39 mouse cellular contexts compared by ENCODE assay signal in genomic region chr4:141099956-141100355, GRCm38 (mm10). TPM values are rescaled to one million over a fixed set of nuclear protein-coding genes. Genes with fewer than 3 reads are reported as not detected.
"Had no signal": no experiment of that assay in that cellular context is flagged by ENCODE, and none has a peak within 500 bp of the region (broad histone marks: within the 10 kb centered on the region; RNA-seq: fewer than 3 reads in every experiment).

No protein-coding gene starts in this region.

- H3K4me2 ChIP-seq: heart, embryonic 11.5 days; heart, embryonic 12.5 days; heart, embryonic 13.5 days; heart, embryonic 15.5 days; hindbrain, embryonic 12.5 days; hindbrain, embryonic 13.5 days; hindbrain, embryonic 14.5 days; hindbrain, embryonic 15.5 days; intestine, embryonic 15.5 days; kidney, embryonic 15.5 days had no signal

- H3K9me3 ChIP-seq: heart, embryonic 10.5 days; heart, embryonic 12.5 days; heart, embryonic 13.5 days; heart, embryonic 15.5 days; hindbrain, embryonic 10.5 days; hindbrain, embryonic 12.5 days; hindbrain, embryonic 13.5 days; hindbrain, embryonic 15.5 days; intestine, embryonic 15.5 days; kidney, embryonic 15.5 days had no signal

- H3K27ac ChIP-seq: heart, embryonic 10.5 days; heart, embryonic 13.5 days; heart, embryonic 15.5 days; hindbrain, embryonic 10.5 days; hindbrain, embryonic 12.5 days; hindbrain, embryonic 13.5 days; hindbrain, embryonic 14.5 days; hindbrain, embryonic 15.5 days; hindbrain, postnatal 0 days; intestine, embryonic 15.5 days; kidney, embryonic 15.5 days; kidney, postnatal 0 days; layer of hippocampus, adult 2 months; left cerebral cortex, adult 2 months had no signal

- ATAC-seq: hindbrain, embryonic 16.5 days; hindbrain, postnatal 0 days; inflammation-experienced regulatory T-cells, adult 6 months; intestine, embryonic 15.5 days; intestine, embryonic 16.5 days had no signal

- H3K27me3 ChIP-seq: heart, embryonic 15.5 days; hindbrain, embryonic 12.5 days; hindbrain, embryonic 13.5 days; hindbrain, embryonic 15.5 days; intestine, embryonic 15.5 days; kidney, embryonic 15.5 days had no signal

- H3K4me1 ChIP-seq: heart, embryonic 15.5 days; intestine, embryonic 15.5 days had no signal

- H3K36me3 ChIP-seq: heart, embryonic 10.5 days; heart, embryonic 12.5 days; heart, embryonic 13.5 days; heart, embryonic 15.5 days; hindbrain, embryonic 10.5 days; hindbrain, embryonic 12.5 days; hindbrain, embryonic 13.5 days; hindbrain, embryonic 15.5 days; intestine, embryonic 15.5 days; kidney, embryonic 15.5 days had no signal

- H3K4me3 ChIP-seq: heart, embryonic 10.5 days; heart, embryonic 12.5 days; heart, embryonic 13.5 days; heart, embryonic 15.5 days; hindbrain, embryonic 10.5 days; hindbrain, embryonic 12.5 days; hindbrain, embryonic 13.5 days; hindbrain, embryonic 15.5 days; intestine, embryonic 15.5 days; kidney, embryonic 15.5 days; layer of hippocampus, adult 2 months; left cerebral cortex, adult 2 months had no signal

- H3K9ac ChIP-seq: heart, embryonic 12.5 days; heart, embryonic 13.5 days; heart, embryonic 15.5 days; hindbrain, embryonic 12.5 days; hindbrain, embryonic 13.5 days; hindbrain, embryonic 14.5 days; hindbrain, embryonic 15.5 days; intestine, embryonic 15.5 days; kidney, embryonic 15.5 days had no signal

- DNase-seq: heart, postnatal 10 days; heart, postnatal 14 days; heart, postnatal 36 days; heart, postnatal 4 days; kidney, adult 11 months; kidney, adult 18-20 months; kidney, adult 2 months; kidney, adult 8-10 months; kidney, adult 9 months; kidney, postnatal 10 days; kidney, postnatal 14 days; kidney, postnatal 25 days; kidney, postnatal 36 days; kidney, postnatal 4 days; layer of hippocampus, postnatal 36 days had no signal

RNA-seq across cellular contexts. Expression of gene Spata21, which starts 11.8 kb away (rescaled TPM):
- total RNA-seq: heart, postnatal 10 days; heart, postnatal 14 days; heart, postnatal 25 days; heart, postnatal 36 days; heart, postnatal 4 days; hematopoietic stem cell, adult 5-6 weeks; layer of hippocampus, adult 2 months; layer of hippocampus, postnatal 36 days had no signal
- polyA plus RNA-seq: heart, embryonic 10.5 days; heart, embryonic 12.5 days; heart, embryonic 13.5 days; heart, embryonic 14.5 days; heart, postnatal 0 days; hindbrain, embryonic 10.5 days; hindbrain, embryonic 12.5 days; intestine, embryonic 15.5 days; intestine, embryonic 16.5 days; large intestine, adult 2 months had no signal
